Mouse (Mus musculus) stomach, postnatal 0 days (tissue): ENCODE measurements around the gene Stx4a. TPM values are rescaled to one million over a fixed set of nuclear protein-coding genes. Genes with fewer than 3 reads are reported as not detected.
"Not testable (repeated sequence)": the region's sequence is repeated elsewhere in the genome, so short reads cannot be mapped to it uniquely, and the experiment has no call there.

ENCODE experiments used
- ATAC-seq: fragments of 200-750 bp; cut with Nextera tagmentation; 2 replicates; pipeline ENCODE4 v1.8.0; 2017; ENCODE audit not compliant: low FRiP score, low TSS enrichment
- DNase-seq: peaks from one replicate; pipeline ENCODE4 v3.0.0-alpha.2; 2016; ENCODE audit warnings: low spot score
- H3K27ac ChIP-seq: fragments of 300-500 bp; sonication (generic); replicated peaks from 2 replicates; pipeline ENCODE4 v1.5.1; 2014; ENCODE audit warnings: mild to moderate bottlenecking, control low read depth
- H3K27me3 ChIP-seq: fragments of 300-500 bp; sonication (generic); 2 replicates; pipeline ENCODE4 v1.6.1; 2014; ENCODE audit warnings: low read length; ENCODE audit not compliant: control insufficient read depth, insufficient read depth
- H3K36me3 ChIP-seq: fragments of 300-500 bp; sonication (generic); 2 replicates; pipeline ENCODE4 v1.6.1; 2014; ENCODE audit warnings: low read length, mixed read lengths; ENCODE audit not compliant: control insufficient read depth, insufficient read depth
- H3K4me1 ChIP-seq: fragments of 300-500 bp; sonication (generic); replicated peaks from 2 replicates; pipeline ENCODE4 v1.6.1; 2014; ENCODE audit warnings: antibody characterized with exemption; ENCODE audit not compliant: control insufficient read depth, insufficient read depth
- H3K4me2 ChIP-seq: fragments of 300-500 bp; sonication (generic); replicated peaks from 2 replicates; pipeline ENCODE4 v1.6.1; 2014; ENCODE audit warnings: low read depth, mild to moderate bottlenecking, control low read depth, moderate library complexity
- H3K4me3 ChIP-seq: fragments of 300-500 bp; sonication (generic); 2 replicates; pipeline ENCODE4 v1.5.1; 2014; ENCODE audit warnings: low read depth, low read length, control low read depth
- H3K9ac ChIP-seq: fragments of 300-500 bp; sonication (generic); 2 replicates; pipeline ENCODE4 v1.6.1; 2014; ENCODE audit warnings: mild to moderate bottlenecking, low read length, control low read depth, mixed read lengths
- H3K9me3 ChIP-seq: fragments of 300-500 bp; sonication (generic); 2 replicates; pipeline ENCODE4 v1.6.1; 2016; ENCODE audit warnings: low read length; ENCODE audit not compliant: control insufficient read depth
- CTCF ChIP-seq: IDR thresholded peaks from 2 replicates; pipeline ENCODE4 v1.5.1; 2016; ENCODE audit warnings: antibody characterized with exemption, low read depth, mild to moderate bottlenecking, moderate library complexity
- EP300 ChIP-seq: optimal IDR thresholded peaks from 2 replicates; pipeline ENCODE3; 2016; ENCODE audit warnings: antibody characterized with exemption
- WGBS: fragments of 180-500 bp; shearing (Covaris S2); extraction: QIAGEN DNeasy Blood & Tissue Kit; methylation state at CpG from one replicate; pipeline ENCODE4 v1.1.7; 2014; 5-methylcytosine and 5-hydroxymethylcytosine counted together
- polyA plus RNA-seq: library from polyadenylated mRNA; unstranded; fragments of >200 nt; fragmentation: Nextera tagmentation; extraction: Ambion mirVana; gene quantifications from 2 replicates; pipeline ENCODE4 v1.2.1, GENCODE M21; 2015

The Stx4a gene
- polyA plus RNA-seq, 1 experiment from 2014 or later = 28.4 TPM

DNA sequence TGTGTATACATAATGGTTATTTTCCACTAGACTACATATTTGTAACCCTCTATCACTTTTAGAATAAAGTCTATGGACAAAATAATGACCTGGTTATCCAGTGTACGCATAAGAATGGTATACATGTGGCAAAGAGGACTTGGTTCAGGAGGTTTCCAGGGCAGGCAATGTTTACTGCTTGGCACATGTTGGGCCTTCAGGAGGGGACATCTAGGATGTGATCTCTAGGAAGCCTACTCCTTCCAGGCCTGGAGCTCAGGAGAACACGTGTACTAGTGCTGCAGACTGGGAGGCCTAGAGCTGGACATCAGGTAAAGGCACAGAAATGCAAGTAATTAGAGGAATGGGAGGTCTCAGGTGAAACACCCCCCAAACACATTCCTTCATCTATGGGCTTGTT is 11.5 kb downstream of the Stx4a start:
- ATAC-seq (no peak), DNase-seq (no peak)
- Histone ChIP-seq H3K27ac (no peak overlapping the region), H3K36me3 (no peaks in the 10 kb centered on the region), H3K4me2 (no peak overlapping the region), H3K4me1 (no peaks in the 10 kb centered on the region), H3K4me3 (no peak overlapping the region), H3K27me3 (no peaks in the 10 kb centered on the region), H3K9me3 (no peaks in the 10 kb centered on the region), H3K9ac (no peak overlapping the region)
- WGBS = 72% methylated on average over 2 of the region's 2 CpGs
- TF ChIP-seq EP300 = no peak
- TF ChIP-seq CTCF = no peak

- H3K27ac ChIP-seq = no peak overlapping the region
- no peak for TF ChIP-seq CTCF
- no peak for TF ChIP-seq EP300
- H3K9me3 ChIP-seq = no peaks in the 10 kb centered on the region
- no peak for DNase-seq
- no peak overlapping the region for H3K4me2 ChIP-seq
- H3K36me3 ChIP-seq = no peaks in the 10 kb centered on the region
- H3K4me3 ChIP-seq = no peak overlapping the region
- 81% methylated on average over 5 of the region's 5 CpGs for WGBS
- H3K27me3 ChIP-seq = no peaks in the 10 kb centered on the region
- ATAC-seq = no peak
- 0 out of 2 replicates have a peak, but pooled peaks cover 3% of the 10 kb centered on the region for H3K4me1 ChIP-seq
- H3K9ac ChIP-seq = no peak overlapping the region
These were observed 13.4 kb downstream of the Stx4a start for GRCm38 (mm10) chr7:127837473-127837872.

- not testable (repeated sequence) for H3K9ac ChIP-seq, H3K36me3 ChIP-seq, H3K27ac ChIP-seq, ATAC-seq, H3K9me3 ChIP-seq, DNase-seq, H3K27me3 ChIP-seq, H3K4me2 ChIP-seq, H3K4me3 ChIP-seq, H3K4me1 ChIP-seq
- WGBS = 73% methylated on average over 4 of the region's 4 CpGs
- TF ChIP-seq CTCF = peak; percentile 8; the same call in 1 of the 2 replicates
These were observed 13.8 kb downstream of the Stx4a start for GRCm38 (mm10) chr7:127837878-127838277.

DNA sequence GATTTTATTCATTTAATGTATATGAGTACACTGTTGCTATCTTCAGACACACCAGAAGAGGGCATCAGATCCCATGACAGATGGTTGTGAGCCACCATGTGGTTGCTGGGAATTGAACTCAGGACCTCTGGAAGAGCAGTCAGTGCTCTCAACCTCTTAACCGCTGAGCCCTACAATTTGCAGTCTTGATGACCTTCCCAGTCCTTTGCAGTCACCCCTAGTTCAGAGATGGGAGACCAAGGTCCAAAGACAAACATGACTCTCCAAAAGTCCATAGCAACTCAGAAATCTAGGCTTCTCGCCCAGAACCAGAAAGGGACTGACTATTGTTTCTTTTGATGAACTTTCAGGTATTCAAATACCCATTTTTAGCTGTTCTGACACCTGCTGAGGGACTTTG is 15.9 kb downstream of the Stx4a start:
- WGBS = 72% methylated on average over 2 of the region's 2 CpGs
- TF ChIP-seq CTCF = 0 out of 2 replicates have a peak, but pooled peaks have one; percentile 10
- H3K4me2 ChIP-seq, H3K9ac ChIP-seq, DNase-seq, H3K4me3 ChIP-seq, H3K36me3 ChIP-seq, H3K9me3 ChIP-seq, H3K27me3 ChIP-seq, ATAC-seq, H3K4me1 ChIP-seq, H3K27ac ChIP-seq: not testable (repeated sequence)

DNA sequence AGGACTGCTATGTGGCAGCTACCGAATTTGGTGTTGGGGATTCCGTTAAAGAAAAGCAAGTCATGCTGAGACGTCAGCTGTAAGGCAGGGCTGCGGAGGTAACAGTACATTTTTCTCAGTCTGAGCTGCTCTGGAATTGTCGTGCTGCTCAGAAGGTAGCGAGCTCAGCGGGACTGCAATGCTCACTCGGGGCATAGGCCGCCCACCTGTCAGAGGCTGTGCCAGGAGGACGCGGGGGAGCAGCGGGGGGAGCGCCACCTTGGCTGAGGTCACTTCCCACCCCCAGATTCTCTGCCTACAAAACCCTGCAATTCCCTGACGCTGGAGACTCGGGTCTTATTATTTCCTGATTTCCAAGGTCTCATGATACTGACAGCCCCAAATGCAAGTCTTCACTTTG is 16.8 kb downstream of the Stx4a start:
- peak; percentile 27 for ATAC-seq

DNA sequence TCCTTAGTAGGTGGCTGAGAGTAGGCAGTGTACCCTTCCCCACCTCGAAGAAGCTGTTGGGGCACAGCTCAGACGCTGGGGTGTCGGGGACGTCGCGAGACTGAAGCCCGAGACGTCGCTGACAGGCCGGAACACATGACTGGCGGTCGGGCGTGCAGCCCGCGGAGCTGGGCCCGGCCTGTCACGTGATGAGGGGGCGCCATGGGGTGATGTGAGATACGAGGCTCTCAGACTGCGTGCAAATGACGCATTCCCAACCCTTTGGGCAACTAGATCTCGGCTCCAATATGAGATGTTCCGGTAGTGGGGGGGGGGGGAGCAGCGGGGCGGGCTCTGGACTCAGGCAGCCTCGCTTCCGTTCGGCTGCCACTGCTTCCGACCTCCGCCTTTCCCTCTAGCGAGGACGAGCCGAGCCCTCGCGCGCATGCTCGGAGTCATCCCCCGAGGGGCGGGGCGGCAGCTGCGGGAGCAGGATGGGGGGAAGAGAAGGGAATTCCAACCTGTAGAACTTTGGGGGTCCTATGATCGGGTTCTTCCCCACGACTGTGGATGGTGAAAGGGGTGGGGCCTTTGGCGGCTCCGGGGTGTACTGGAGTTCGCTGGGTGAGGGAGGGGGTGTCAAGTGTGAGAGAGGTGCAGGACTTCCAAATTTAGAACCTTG is 17.4 kb downstream of the Stx4a start:
- Histone ChIP-seq H3K9me3 (no peaks in the 10 kb centered on the region), H3K4me1 (0 out of 2 replicates have a peak, but pooled peaks cover 5% of the 10 kb centered on the region), H3K9ac (peak overlapping the region; percentile 76), H3K36me3 (peaks cover 5% of the 10 kb centered on the region; the same call in 1 of the 2 replicates), H3K27me3 (no peaks in the 10 kb centered on the region), H3K4me3 (peak overlapping the region; percentile 82), H3K27ac (peak overlapping the region; percentile 96), H3K4me2 (peak overlapping the region; percentile 90)
- ATAC-seq (peak; percentile 96), DNase-seq (peak; percentile 96)
- peak; percentile 48 for TF ChIP-seq EP300
- peak; percentile 34; the same call in 1 of the 2 replicates for TF ChIP-seq CTCF
- WGBS = under 1% methylated on average over 46 of the region's 46 CpGs

More for the DNA sequence above, 16.8 kb downstream of the Stx4a start:
- peak overlapping the region; percentile 90 for H3K4me2 ChIP-seq
- no peaks in the 10 kb centered on the region for H3K9me3 ChIP-seq
- DNase-seq = peak; percentile 61
- H3K27ac ChIP-seq = peak overlapping the region; percentile 96
- H3K36me3 ChIP-seq = peaks cover 2% of the 10 kb centered on the region; the same call in 1 of the 2 replicates
- peak overlapping the region; percentile 72 for H3K9ac ChIP-seq
- TF ChIP-seq EP300 (no peak), CTCF (no peak)
- H3K27me3 ChIP-seq = no peaks in the 10 kb centered on the region
- 0 out of 2 replicates have a peak, but pooled peaks cover 5% of the 10 kb centered on the region for H3K4me1 ChIP-seq
- H3K4me3 ChIP-seq = peak overlapping the region; percentile 82
- 2% methylated on average over 15 of the region's 15 CpGs for WGBS
